Mouse (Mus musculus): ENCODE results near the gene Acap3. TPM values are rescaled to one million over a fixed set of nuclear protein-coding genes. Genes with fewer than 3 reads are reported as not detected.

The Acap3 gene
- polyA plus RNA-seq, 1 experiment from 2014 or later: 67.8 TPM

DNA sequence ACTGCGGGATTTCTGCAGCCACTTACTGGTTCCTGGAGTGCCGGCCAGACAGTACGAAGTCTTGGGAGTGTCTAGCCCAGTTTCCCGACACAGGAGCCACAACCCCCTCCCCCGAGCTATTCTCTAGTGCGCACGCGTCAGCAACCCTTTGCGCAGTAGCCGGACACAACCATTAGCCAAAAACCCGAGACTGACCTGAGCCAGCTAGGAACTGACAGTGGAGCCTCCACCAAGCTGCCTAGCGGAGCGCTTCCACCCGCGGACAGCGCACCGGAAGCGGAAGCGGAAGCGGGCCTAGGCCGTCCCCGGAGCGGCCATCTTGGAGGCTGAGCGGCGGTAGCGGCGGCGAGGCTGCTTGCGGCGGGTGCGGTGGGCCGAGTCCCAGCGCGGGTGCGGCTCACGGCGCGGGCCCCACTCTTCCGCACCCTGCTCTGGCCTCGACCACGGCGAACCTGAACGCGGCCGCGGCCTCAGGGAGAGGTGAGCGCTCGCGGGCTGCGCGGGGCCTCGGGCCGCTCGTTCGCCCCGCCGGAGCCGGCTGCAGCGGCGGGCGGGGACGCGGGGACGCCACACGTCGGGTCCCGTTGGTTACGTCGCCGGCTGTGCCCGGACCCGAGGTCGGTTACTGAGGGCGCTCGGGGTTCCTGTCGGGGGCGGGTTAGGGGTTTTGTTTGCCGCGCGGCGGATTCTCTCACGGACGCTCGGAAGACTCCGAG lies 52.1 kb downstream of the Acap3 start, which contains the start of gene Ube2j2:
Gene Ube2j2, plus strand, starts transcription at position 298 of the 716 bp plus-strand sequence.
- no peaks in the 10 kb centered on the region for H3K9me3 ChIP-seq (ENCODE audit: control insufficient read depth, low read length)
- H3K36me3 ChIP-seq (ENCODE audit: control insufficient read depth, insufficient read depth, low read length): peaks cover 13% of the 10 kb centered on the region
- peak within 1 kb of the TSS; percentile 76 for H3K27ac ChIP-seq (ENCODE audit: low read depth, low read length)
- no peaks in the 10 kb centered on the region for H3K27me3 ChIP-seq (ENCODE audit: control insufficient read depth, insufficient read depth, low read length)
- H3K4me1 ChIP-seq (ENCODE audit: control insufficient read depth, insufficient read depth, low read length): peaks cover 16% of the 10 kb centered on the region
- H3K4me3 ChIP-seq (ENCODE audit: low read depth, low read length): peak within 1 kb of the TSS; percentile 93
- peak within 1 kb of the TSS; percentile 93 for H3K4me2 ChIP-seq (ENCODE audit: low read depth, low read length)
- ATAC-seq (ENCODE audit: low read depth): peak; percentile 98
- H3K9ac ChIP-seq (replicated peaks; ENCODE audit: low read depth, low read length): peak within 1 kb of the TSS; percentile 84
- under 1% methylated on average over 85 of the region's 85 CpGs for WGBS

DNA sequence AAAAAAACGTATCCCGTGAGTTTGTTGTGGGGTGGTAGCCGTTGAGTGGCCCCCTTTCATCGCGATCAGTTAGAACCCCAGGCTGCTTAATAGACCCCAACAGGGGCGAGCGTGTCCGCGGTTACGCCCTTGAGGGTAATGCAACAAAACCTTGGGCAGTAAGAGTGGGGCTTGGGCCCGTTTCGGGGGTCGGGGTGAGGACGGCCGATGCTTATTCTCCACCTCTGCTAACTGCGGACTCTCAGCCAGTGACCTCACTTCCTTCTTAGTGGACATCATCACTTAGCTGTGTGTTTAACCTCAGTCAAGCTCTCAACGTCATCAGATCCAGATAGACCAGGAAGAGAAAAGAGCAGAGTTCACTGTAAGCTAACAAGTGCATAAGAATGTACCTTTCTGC lies 52.6 kb downstream of the Acap3 start:
- ATAC-seq (ENCODE audit: low read depth): peak; percentile 22; the same call in 1 of the 2 replicates
- H3K27me3 ChIP-seq (ENCODE audit: control insufficient read depth, insufficient read depth, low read length): no peaks in the 10 kb centered on the region
- H3K27ac ChIP-seq (ENCODE audit: low read depth, low read length): peak overlapping the region; percentile 76
- peaks cover 19% of the 10 kb centered on the region for H3K36me3 ChIP-seq (ENCODE audit: control insufficient read depth, insufficient read depth, low read length)
- H3K4me3 ChIP-seq (ENCODE audit: low read depth, low read length): peak overlapping the region; percentile 93
- peak overlapping the region; percentile 84 for H3K9ac ChIP-seq (replicated peaks; ENCODE audit: low read depth, low read length)
- WGBS: under 1% methylated on average over 17 of the region's 17 CpGs
- peaks cover 16% of the 10 kb centered on the region for H3K4me1 ChIP-seq (ENCODE audit: control insufficient read depth, insufficient read depth, low read length)
- H3K9me3 ChIP-seq (ENCODE audit: control insufficient read depth, low read length): no peaks in the 10 kb centered on the region
- peak overlapping the region; percentile 93 for H3K4me2 ChIP-seq (ENCODE audit: low read depth, low read length)

DNA sequence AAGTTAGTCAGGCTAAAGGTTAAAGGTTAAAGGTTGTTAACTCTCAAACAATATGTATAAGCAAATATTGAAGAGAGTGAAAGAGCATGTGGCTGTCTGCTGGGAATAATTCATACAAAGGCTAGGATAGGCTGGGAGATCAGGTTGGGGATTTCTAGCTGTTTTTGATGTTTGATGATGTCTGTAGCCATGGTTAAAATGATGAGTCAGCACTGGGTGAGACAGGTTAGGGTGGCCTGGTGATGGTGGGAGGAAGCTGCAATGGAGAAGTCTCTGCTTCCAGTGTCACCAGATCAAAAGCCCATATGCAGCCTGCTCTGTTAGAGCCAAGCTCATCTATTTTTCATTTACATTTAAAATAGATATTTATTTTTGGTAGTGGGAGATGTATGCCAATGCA lies 55.5 kb downstream of the Acap3 start:
- H3K36me3 ChIP-seq (ENCODE audit: control insufficient read depth, insufficient read depth, low read length): peaks cover 33% of the 10 kb centered on the region
- no peak overlapping the region for H3K4me3 ChIP-seq (ENCODE audit: low read depth, low read length)

DNA sequence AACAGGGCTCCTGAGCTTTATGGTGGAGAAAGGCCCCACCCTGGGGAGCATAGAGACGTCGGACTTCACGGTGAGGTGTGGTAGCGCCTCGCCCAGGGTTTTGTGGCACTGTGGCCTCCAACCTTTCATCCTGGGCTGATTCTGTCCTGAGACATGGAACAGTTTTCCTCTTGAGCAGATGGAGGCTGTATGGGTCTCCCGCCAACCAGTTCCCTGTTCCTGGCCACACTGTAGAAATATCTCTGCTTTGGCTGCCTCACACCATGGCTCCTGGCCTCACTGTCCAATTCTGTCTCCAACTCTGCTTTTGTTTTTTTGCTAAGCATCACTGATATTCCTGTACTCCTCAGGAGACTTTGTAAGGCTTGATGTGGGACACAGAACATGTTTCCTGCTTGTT lies 63.9 kb downstream of the Acap3 start:
- Histone ChIP-seq H3K27me3 (ENCODE audit: control insufficient read depth, insufficient read depth, low read length) (no peaks in the 10 kb centered on the region), H3K9me3 (ENCODE audit: control insufficient read depth, low read length) (no peaks in the 10 kb centered on the region), H3K9ac (replicated peaks; ENCODE audit: low read depth, low read length) (no peak overlapping the region), H3K4me1 (ENCODE audit: control insufficient read depth, insufficient read depth, low read length) (no peaks in the 10 kb centered on the region), H3K36me3 (ENCODE audit: control insufficient read depth, insufficient read depth, low read length) (peaks cover 28% of the 10 kb centered on the region), H3K4me2 (ENCODE audit: low read depth, low read length) (no peak overlapping the region), H3K27ac (ENCODE audit: low read depth, low read length) (no peak overlapping the region), H3K4me3 (ENCODE audit: low read depth, low read length) (no peak overlapping the region)
- 94% methylated on average over 6 of the region's 6 CpGs for whole genome bisulfite sequencing
- ATAC-seq (ENCODE audit: low read depth): no peak

More for the DNA sequence above, 55.5 kb downstream of the Acap3 start:
- Histone ChIP-seq H3K27ac (ENCODE audit: low read depth, low read length) (no peak overlapping the region), H3K4me1 (ENCODE audit: control insufficient read depth, insufficient read depth, low read length) (peaks cover 16% of the 10 kb centered on the region), H3K27me3 (ENCODE audit: control insufficient read depth, insufficient read depth, low read length) (no peaks in the 10 kb centered on the region), H3K4me2 (ENCODE audit: low read depth, low read length) (no peak overlapping the region), H3K9me3 (ENCODE audit: control insufficient read depth, low read length) (no peaks in the 10 kb centered on the region), H3K9ac (replicated peaks; ENCODE audit: low read depth, low read length) (no peak overlapping the region)
- no peak for ATAC-seq (ENCODE audit: low read depth)

Small RNA genes within 50 kb of the gene (microRNA-seq; reads per million reads assigned to microRNA genes)
- gene Gm22991: not detected

Other genes with a start within 250 kb of the Acap3 start
- not detected in 2 replicates for gene Gm10563, start 246.4 kb upstream of the Acap3 start, polyA plus RNA-seq (2014; fragmentation: Nextera tagmentation; extraction: Ambion mirVana)
- 1.3 and 6.6 TPM in 2 replicates for gene Mmp23, start 238.4 kb upstream of the Acap3 start, polyA plus RNA-seq (2014; fragmentation: Nextera tagmentation; extraction: Ambion mirVana)
- gene Mib2, start 222.6 kb upstream of the Acap3 start, polyA plus RNA-seq (2014; fragmentation: Nextera tagmentation; extraction: Ambion mirVana): 35.5 and 36.8 TPM in 2 replicates
- gene Fndc10, start 197.5 kb upstream of the Acap3 start, polyA plus RNA-seq (2014; fragmentation: Nextera tagmentation; extraction: Ambion mirVana): 8.5 and 10.4 TPM in 2 replicates
- gene Ssu72, start 187.0 kb upstream of the Acap3 start, polyA plus RNA-seq (2014; fragmentation: Nextera tagmentation; extraction: Ambion mirVana): 172 and 179 TPM in 2 replicates
- gene Tmem240, start 157.0 kb upstream of the Acap3 start, polyA plus RNA-seq (2014; fragmentation: Nextera tagmentation; extraction: Ambion mirVana): 6.8 and 9.6 TPM in 2 replicates
- gene Atad3a, start 130.7 kb upstream of the Acap3 start, polyA plus RNA-seq (2014; fragmentation: Nextera tagmentation; extraction: Ambion mirVana): 82.6 and 85.0 TPM in 2 replicates
- gene Vwa1, start 117.1 kb upstream of the Acap3 start, polyA plus RNA-seq (2014; fragmentation: Nextera tagmentation; extraction: Ambion mirVana): 17.4 and 23.1 TPM in 2 replicates
- 0.92 and 1.2 TPM in 2 replicates for gene Tmem88b, start 105.9 kb upstream of the Acap3 start, polyA plus RNA-seq (2014; fragmentation: Nextera tagmentation; extraction: Ambion mirVana)
- gene Ankrd65, start 101.4 kb upstream of the Acap3 start, polyA plus RNA-seq (2014; fragmentation: Nextera tagmentation; extraction: Ambion mirVana): not detected in 2 replicates
- gene Mrpl20, start 88.9 kb upstream of the Acap3 start, polyA plus RNA-seq (2014; fragmentation: Nextera tagmentation; extraction: Ambion mirVana): 258 and 275 TPM in 2 replicates
- gene Ccnl2, start 79.3 kb upstream of the Acap3 start, polyA plus RNA-seq (2014; fragmentation: Nextera tagmentation; extraction: Ambion mirVana): 153 and 173 TPM in 2 replicates
- gene Aurkaip1, start 60.5 kb upstream of the Acap3 start, polyA plus RNA-seq (2014; fragmentation: Nextera tagmentation; extraction: Ambion mirVana): 120 and 127 TPM in 2 replicates
- 9.6 and 24.0 TPM in 2 replicates for gene Mxra8, start 52.1 kb upstream of the Acap3 start, polyA plus RNA-seq (2014; fragmentation: Nextera tagmentation; extraction: Ambion mirVana)
- gene Dvl1, start 44.4 kb upstream of the Acap3 start, polyA plus RNA-seq (2014; fragmentation: Nextera tagmentation; extraction: Ambion mirVana): 14.0 and 16.1 TPM in 2 replicates
- 0.45 and 0.47 TPM in 2 replicates for gene Tas1r3, start 28.5 kb upstream of the Acap3 start, polyA plus RNA-seq (2014; fragmentation: Nextera tagmentation; extraction: Ambion mirVana)
- 31.4 and 31.8 TPM in 2 replicates for gene Cptp, start 22.4 kb upstream of the Acap3 start, polyA plus RNA-seq (2014; fragmentation: Nextera tagmentation; extraction: Ambion mirVana)
- 74.9 and 75.8 TPM in 2 replicates for gene Ints11, start 22.3 kb upstream of the Acap3 start, polyA plus RNA-seq (2014; fragmentation: Nextera tagmentation; extraction: Ambion mirVana)
- 53.4 and 57.4 TPM in 2 replicates for gene Pusl1, start within 50 bp of the Acap3 start, polyA plus RNA-seq (2014; fragmentation: Nextera tagmentation; extraction: Ambion mirVana)
- gene Ube2j2, start 52.0 kb downstream of the Acap3 start, polyA plus RNA-seq (2014; fragmentation: Nextera tagmentation; extraction: Ambion mirVana): 123 and 124 TPM in 2 replicates
- 10.5 and 11.5 TPM in 2 replicates for gene C1qtnf12, start 70.5 kb downstream of the Acap3 start, polyA plus RNA-seq (2014; fragmentation: Nextera tagmentation; extraction: Ambion mirVana)
- gene B3galt6, start 100.8 kb downstream of the Acap3 start, polyA plus RNA-seq (2014; fragmentation: Nextera tagmentation; extraction: Ambion mirVana): 37.4 and 38.1 TPM in 2 replicates
- gene Sdf4, start 101.0 kb downstream of the Acap3 start, polyA plus RNA-seq (2014; fragmentation: Nextera tagmentation; extraction: Ambion mirVana): 123 and 125 TPM in 2 replicates
- 0.20 and 0.70 TPM in 2 replicates for gene Tnfrsf4, start 122.0 kb downstream of the Acap3 start, polyA plus RNA-seq (2014; fragmentation: Nextera tagmentation; extraction: Ambion mirVana)
- gene Tnfrsf18, start 134.3 kb downstream of the Acap3 start, polyA plus RNA-seq (2014; fragmentation: Nextera tagmentation; extraction: Ambion mirVana): 1.5 and 2.7 TPM in 2 replicates
- gene Ttll10, start 167.6 kb downstream of the Acap3 start, polyA plus RNA-seq (2014; fragmentation: Nextera tagmentation; extraction: Ambion mirVana): not detected in 2 replicates
- 32.1 and 32.4 TPM in 2 replicates for gene 9430015G10Rik, start 218.2 kb downstream of the Acap3 start, polyA plus RNA-seq (2014; fragmentation: Nextera tagmentation; extraction: Ambion mirVana)
- gene Rnf223, start 238.7 kb downstream of the Acap3 start, polyA plus RNA-seq (2014; fragmentation: Nextera tagmentation; extraction: Ambion mirVana): 0.61 and 0.64 TPM in 2 replicates

Measured in neural tube, embryonic 14.5 days (tissue).